Mouse (Mus musculus) kidney, adult 11 months (tissue): ENCODE measurements around the gene Trappc11.
"Not testable (repeated sequence)": the region's sequence is repeated elsewhere in the genome, so short reads cannot be mapped to it uniquely, and the experiment has no call there.

ENCODE experiments used
- DNase-seq: peaks from one replicate; pipeline ENCODE4 v3.0.0; 2022

Gene Trappc11

DNA sequence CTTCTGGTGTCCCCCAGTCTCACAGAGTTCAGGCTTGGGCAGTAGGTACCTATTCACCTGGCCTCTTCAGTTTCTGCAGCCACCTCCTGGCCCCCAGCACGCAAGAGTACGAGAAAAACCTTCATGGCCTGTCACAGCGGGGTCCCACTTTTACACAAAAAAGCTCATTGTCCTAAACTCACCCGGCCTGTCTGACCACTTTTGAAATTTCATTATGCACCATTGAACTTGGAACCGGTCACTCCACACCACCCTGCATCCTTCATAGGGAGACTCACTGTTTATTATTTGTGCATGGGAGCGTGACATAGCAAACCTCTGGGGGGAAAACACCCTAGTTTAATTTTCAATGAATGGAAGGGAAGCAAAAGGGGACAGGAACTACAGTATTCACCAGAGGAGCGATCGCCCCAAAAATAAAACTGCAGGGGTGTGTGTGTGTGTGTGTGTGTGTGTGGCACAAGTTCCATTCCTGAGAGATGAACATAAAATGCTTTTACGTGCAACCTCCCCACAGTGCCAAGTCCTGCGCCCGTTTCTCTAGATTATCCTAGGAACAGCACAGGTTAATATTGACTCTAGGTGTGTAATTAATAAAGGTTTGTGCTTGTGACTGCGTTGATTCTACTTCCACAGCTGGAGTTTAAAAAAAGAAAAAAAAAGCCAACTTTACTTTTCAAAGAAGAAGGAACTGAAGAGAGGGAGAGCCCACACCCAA is 50.8 kb downstream of the Trappc11 start:
- DNase-seq, result peak; percentile 54

DNA sequence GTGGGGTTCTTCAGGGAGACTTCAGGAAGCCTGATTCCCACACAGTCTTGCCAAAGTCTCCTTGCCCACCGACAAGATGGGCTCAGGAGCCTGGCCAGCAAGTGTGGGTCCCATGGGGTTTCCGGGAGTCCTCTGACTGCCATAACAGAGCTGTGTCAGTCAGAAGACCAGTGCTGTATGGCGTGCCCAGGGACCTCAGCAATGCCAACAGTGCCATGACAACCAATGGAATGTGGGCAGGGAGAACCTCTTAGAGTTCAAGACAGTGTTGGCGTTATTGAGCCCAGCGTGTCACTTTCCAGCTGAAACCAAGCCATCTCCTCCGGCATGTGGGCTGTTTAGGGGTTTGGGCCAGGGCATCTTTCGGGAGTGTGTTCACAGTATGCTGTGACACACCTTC is 53.2 kb downstream of the Trappc11 start:
- no peak for DNase-seq

DNA sequence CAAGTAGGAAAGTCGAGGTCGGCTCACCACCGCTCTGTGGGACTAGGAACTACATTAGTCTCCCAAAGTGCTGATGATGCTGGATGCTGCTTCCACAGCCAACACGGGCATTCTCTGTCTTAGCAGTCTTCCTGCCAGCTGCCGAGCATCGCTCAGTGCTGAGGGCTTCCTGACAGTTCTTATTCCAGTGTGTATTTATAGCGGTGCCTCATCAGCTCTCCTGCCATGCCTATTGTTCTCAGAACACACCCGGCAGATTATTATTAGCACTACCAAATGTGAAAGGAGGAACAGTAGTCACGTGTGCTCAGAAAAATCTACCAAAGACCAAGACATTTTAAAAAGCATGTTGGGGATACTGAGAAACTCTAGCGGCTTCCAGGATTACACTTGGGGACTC is 71.6 kb downstream of the Trappc11 start:
- DNase-seq, result peak; percentile 46

DNA sequence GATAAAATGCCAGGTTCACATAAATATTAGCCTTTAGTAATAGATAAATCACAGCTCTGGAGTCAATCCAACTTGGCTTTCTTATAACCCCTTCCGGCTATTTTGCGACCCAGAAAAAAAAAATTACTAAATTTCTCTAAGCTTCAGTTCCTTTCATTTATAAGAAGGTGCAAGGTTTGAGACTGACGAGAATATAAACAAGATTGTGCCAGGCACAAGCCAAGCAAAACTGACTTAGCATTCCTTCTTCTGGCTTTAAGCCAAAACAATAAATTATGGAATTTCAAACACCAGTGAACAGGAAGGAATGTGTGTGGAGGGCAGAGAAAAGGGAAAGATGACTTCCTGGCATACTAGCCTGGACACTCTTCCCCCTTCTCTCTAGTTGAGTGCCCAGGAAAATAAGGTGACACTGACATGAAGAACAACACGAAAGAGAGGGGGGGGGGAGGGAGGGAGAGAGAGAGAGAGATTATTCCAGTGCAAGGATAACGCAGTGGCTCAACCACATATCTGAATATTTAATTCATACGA is 74.0 kb downstream of the Trappc11 start:
- DNase-seq, result no peak

DNA sequence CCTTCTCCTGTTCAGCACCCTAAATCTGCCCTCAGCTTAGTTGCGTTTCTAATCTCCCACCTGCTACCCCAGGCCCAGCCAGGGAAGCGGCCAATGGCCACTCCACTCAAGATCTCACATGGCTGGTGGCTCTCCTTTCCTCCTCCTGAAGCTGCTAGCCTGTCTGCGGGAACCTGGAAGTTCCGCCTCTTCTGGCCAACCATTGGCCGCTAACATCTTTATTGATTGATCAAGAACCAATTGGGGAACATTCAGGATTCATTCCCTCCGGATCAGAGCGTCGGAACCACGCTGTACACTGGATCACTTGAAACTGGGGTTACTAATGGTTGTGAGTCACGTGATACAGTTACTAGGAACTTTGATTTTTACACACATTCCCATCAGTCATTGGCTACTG is 74.7 kb downstream of the Trappc11 start:
- no peak for DNase-seq

DNA sequence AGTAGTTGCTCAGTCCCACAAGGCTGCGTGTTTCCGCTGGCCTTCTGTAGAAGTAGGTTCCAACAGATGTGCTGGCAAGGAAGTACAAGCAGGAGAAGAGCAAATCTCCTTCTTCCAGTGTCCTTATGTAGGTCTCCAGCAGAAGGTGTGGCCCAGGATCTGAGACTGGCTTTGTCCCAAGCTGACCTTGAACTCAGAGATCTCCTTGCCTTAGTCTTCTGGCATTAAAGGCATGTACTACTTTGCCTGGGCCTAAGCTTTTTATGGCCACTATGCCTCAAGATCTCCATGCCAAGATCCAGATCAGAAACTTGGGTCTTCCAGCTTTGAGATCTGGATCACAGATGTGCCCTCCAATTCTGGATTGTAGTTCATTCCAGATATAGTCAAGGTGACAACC is 84.1 kb downstream of the Trappc11 start:
- not testable (repeated sequence) for DNase-seq

DNA sequence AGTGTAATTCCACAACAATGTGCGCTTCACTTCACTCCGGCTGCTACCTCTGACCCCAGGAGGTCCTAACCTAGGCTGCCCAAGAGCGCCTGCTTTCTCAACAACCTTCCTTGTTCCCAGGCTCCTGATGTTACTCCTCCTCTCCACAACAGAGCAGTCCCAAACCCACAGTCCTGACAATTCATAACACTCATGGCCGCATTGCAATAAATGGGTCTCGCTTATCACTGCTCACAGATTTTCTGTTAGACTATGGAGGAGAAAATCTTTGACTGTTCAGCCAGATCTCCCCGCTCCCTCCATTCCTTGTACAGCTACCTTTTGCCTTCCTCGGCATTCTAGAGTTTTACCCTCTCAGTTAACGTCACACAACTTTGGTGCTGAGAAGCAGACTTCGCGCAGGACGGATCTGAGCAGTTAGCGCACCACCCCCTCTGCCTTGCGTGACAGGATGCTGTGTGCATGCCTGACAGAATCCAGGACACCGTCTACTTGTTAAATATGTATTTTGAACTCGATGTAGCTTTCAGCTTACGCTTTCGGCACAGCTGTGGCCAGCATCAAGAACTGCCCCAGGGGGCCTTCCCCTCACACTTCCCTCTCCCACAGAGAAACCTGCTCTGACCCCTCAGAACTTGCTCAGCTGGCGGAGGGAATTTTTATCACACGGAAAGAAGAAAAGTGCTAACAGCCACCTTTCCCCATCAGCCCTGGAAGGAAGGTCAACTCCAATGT is 86.8 kb downstream of the Trappc11 start, which contains the start of gene Stox2:
Gene Stox2, minus strand, starts transcription at position 51 of the 735 bp plus-strand sequence.
- no peak for DNase-seq
